Mouse (Mus musculus) adrenal gland (tissue): ENCODE measurements around the gene Slc17a7.
"Not testable (repeated sequence)": the region's sequence is repeated elsewhere in the genome, so short reads cannot be mapped to it uniquely, and the experiment has no call there.

Experiments used
- intact Hi-C: fragments of 180-260 bp; cut with DNase I; formaldehyde crosslinking; loops from one replicate; pipeline ENCODE4 v1.15.1; 2025

The Slc17a7 gene

DNA sequence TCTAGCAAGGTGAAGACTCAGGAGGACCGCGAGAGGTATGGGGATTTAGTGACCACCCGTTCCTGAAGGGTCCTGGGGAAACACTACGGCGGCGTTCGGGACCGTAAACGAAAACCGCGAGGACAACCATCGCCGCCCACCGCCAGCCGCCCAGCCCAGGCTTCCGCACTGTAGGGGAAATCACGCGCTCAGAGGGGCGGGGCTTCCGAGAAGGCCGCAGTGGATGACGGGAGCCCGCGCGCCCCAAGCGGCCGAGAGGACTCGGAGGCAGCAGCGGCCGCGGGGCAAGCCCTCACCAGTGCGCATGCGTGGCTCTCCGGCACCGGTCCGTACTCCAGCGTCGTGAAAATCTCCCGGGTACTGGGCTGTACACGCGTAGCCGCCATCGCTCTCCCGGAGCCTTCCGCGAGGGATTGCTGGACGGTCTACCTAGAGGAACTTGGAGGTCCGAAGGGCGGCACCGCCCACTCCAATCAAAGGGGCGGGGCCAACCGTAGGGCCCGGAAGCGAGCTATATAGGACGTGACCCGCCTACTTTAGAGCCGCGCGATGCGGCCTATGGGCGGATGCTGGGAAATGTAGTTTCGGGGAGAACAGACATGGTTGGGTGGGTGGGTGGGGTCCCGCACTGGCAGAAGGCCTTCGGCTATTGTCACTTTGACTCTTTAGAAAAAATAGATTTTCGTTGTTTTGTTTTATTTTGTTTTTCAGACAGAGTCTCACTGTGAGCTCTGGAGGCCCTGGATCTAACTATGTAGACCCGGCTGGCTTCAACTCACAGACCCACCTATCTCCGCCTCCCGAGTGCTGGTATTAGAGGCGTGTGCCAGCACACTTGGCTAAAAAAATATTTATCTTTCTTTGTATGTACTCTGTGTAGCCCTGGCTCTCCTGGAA lies 9.4 kb upstream of the Slc17a7 start, which contains the start of the genes Pih1d1 and Aldh16a1:
Gene Pih1d1 (plus strand): TSS at position 208 of the 897 bp plus-strand sequence.
Gene Aldh16a1 (minus strand): TSS at position 489 of the 897 bp plus-strand sequence.
- intact Hi-C loops: no loop called here

DNA sequence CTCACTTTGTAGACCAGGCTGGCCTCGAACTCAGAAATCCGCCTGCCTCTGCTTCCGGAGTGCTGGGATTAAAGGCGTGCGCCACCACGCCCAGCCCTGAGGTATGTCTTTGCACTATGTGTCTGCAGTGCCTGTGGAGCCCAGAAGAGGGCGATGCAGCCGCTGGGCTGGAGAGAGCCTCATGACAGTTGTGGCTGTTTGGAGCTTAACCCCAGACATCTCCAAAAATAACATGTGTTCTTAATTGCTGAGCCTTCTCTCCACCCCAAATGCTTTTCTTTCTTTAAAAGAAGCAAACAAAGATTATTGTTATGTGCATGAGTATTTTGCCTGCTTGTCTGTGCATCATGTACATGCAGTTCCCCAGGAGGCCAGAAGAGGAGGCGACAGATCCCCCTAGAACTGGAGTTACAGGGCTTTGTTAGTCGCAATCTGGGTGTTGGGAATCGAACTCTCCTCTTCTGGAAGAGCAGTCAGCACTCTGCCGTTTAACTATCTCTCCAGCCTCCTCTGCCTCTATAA lies 8.7 kb upstream of the Slc17a7 start:
- intact Hi-C loops: no loop called here

DNA sequence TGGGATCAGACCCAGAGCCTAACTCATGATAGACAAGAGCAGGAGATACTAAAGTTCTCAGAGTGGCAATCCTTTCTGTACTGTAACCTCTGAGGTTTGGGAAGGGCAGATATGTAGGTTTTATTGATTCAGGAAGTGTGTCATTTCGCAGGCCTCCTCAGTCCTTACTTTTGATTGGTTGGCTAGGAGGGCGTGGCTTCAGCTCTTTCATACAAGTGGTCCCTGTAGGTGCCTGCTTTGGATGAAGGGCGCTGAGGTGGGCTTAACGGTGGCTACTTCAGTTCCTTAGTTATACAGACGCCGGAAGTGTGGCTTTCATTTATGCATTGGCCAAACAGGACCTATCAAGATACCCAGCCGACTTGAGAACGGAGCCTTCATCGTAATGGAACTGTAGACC lies 8.2 kb upstream of the Slc17a7 start:
- intact Hi-C loops: no loop called here

DNA sequence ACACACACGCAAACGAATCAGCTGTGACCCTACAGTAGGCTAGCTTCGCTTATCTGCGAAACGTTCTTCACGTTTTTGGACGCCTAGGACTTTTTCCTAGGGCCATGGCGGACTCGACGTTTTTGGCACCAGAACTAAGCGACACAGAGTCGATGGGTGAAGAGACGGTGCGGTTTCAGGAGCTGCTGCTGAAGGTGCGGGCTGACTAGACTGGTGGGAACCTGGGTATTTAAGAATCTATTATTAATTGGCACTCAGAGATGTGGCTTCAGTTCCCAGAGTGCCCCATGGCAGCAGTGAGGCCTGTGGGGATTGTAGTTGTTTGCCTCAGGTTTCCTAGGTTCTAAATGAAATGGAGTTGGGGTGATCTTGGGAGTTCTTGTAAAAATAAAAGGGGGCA lies 7.5 kb upstream of the Slc17a7 start:
- intact Hi-C loops: no loop called here

DNA sequence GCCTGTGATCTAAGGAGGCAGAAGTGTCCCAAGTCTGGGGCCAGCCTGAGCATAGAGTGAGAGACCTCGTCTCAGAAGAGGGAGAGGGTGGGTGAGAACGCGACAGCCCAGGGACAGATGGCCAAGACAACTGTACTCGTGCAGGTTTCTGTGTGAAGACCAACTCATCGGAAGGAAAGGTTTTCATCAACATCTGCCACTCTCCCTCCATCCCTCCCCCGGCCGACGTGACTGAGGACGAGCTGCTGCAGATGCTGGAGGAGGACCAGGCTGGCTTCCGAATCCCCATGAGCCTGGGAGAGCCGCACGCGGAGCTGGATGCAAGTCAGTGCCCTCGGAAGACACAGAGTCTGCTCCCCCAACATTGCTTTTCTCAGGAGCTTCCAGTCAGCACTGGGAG lies 6.3 kb upstream of the Slc17a7 start:
- intact Hi-C loops: no loop called here

DNA sequence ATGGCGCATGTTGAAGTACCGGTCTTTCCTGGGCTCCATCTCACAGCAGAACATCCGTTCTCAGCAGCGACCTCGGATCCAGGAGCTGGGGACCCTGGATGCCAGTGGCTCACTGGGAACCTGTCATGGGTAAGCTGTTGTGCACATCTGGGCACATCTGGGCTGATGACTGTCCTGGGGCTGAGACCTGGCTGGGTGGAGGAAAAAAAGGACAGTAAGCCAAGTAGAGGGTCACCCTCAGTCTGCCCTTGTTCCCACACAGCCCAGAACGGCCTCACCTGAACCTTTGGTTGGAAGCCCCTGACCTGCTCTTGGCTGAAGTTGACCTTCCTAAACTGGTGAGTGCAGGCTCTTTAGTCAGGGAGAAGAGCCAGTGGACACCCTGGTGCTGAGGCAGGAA lies 4.8 kb upstream of the Slc17a7 start:
- intact Hi-C loops: no loop called here

DNA sequence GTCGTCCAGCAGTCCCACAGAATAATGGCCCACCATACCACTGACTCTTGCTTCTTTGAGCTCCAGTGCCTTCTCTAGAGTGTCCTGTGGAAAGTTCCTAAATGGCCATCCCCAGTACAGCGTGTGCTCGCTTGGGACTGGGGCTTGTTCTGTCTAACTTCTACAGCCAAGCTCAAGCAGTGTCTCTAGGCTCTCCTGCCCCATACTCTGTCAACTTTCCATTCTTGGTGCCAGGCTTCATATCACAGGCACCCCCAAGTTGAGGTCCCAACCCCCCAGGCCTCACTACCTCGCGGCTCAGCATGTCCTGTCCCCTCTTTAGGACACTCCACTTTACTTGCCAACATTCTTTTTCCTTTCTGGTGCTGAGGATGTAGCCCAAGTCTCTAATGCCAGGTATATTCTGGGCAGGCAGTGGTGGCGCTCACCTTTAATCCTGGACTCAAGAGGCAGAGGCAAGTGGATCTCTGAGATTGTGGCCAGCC lies 3.4 kb upstream of the Slc17a7 start:
- intact Hi-C loops: no loop called here

DNA sequence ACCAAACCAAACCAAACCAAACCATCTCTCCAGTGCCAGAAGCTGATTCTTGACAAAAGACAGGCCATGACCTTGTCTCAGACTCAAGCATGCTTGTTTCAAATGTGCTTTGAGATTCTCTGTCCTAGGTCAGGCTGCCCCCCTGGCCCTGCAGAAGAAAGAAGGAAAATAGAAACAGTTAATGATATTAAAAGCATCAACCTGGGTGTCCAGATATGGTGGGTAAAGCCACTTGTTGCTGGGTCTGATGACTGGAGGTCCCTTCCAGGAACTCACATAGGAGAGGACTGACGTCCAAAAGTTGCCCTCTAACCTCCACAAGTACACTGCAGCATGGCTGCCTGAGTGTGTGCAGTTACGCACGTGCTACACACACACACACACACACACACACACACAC lies 2.9 kb upstream of the Slc17a7 start:
- intact Hi-C loops: no loop called here

DNA sequence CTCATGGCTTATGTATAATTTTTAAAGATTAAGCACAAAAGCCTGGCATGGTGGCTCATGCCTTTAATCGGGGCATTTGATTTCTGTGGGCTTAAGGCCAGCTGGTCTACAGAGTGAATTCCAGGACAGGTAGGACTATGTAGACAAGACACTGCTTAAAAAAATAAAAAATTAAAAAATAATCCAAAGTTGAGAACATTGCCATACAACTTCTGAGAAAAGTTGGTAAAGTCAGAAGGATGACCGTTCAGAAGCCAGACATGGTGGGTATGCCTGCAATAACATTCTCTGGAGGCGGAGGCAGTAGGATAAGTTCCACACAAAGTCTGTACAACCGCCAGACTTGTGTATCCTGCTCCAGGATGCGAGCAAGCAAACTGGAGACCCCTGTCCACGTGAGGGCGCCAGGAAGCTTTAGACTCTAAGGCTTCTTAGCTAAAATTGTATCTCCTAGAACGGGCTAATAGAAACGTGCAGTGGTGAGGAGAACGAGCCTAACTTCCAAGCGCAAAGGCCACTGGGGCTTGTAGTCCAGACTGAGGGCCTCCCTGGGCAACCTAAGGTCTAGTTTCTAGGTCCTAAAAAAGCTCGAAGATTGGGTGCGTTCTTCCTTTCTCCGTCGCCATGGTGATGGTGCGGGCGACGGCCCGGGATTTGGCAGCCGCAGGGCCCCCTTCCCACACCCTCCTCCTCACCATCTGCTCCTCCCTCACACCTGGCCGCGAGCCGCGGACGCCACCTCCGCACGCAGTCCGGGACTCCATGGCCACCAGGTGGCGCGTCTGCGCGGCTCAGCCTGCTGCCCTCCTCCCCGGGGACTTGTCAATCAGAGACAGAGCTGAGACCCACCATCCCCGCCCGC lies 1.9 kb upstream of the Slc17a7 start:
- intact Hi-C loops: loop anchor here (2.0 kb wide), 1 partner anchor 39 kb away; no protein-coding TSS in a partner anchor

DNA sequence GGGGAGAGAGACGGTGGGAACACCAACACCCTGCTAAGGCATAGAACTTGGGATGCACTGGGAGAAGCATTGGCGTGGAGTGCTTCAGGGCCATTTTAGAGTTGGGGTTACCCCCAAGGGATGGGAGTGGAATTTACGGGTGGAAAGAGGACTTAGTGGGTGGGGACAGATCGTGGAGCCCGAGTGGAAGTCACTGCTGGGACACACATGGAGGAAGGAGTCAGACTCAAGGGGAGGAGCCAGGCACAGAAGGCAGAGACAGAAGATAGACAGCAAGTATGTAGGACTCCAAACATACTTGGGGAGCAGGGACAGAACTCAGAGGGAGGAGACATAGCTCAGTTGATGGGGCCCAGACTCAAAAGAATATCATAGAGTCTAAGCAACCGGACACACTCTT lies 1.2 kb upstream of the Slc17a7 start:
- intact Hi-C loops: loop anchor here (2.0 kb wide), 1 partner anchor 38 kb away; no protein-coding TSS in a partner anchor

DNA sequence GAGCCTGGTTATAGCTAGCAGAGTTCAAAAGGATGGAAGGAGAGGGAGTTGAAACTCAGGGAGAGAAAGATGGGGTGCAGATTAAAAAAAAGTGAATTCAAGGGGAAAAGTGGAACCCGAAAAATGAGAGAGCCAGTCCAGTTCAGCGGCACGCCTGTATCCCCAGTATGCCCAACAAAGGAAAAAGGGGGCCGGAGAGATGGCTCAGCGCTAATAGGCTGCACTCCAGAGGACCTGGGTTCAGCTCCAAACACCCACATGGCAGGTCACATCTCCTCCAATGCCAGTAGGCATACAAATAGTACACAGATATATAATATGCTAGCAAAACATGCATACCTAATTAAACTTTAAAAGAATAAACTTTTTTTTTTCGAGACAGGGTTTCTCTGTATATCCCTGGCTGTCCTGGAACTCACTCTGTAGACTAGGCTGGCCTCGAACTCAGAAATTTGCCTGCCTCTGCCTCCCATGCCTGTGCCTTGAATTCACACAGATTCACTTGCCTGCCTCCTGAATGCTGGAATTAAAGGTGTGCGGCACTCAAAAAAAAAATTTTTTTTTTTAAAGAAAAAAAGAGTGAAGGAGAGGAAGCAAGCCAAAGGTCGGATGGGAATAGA lies 643 bp upstream of the Slc17a7 start:
- intact Hi-C loops: loop anchor here (2.0 kb wide), 1 partner anchor 38 kb away; no protein-coding TSS in a partner anchor

DNA sequence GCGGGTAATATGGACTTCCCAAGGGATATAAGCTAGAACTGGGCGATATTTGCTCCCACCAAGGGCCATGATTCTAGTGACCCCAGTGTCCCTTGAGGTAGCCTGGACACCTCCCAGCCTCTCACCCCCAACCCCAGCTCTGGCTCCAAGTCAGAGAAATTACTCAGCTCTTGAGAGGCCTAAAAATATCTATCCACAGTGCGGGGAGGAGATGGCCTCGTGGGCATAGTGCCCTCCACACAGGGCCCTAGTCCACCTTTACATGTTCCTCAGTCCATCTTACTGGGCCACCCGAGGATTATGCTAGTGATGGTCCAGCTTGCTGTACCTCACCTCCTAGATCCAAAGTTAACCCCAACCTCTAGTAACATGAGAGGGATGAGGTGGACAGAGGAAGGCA lies 1.1 kb downstream of the Slc17a7 start:
- intact Hi-C loops: no loop called here

DNA sequence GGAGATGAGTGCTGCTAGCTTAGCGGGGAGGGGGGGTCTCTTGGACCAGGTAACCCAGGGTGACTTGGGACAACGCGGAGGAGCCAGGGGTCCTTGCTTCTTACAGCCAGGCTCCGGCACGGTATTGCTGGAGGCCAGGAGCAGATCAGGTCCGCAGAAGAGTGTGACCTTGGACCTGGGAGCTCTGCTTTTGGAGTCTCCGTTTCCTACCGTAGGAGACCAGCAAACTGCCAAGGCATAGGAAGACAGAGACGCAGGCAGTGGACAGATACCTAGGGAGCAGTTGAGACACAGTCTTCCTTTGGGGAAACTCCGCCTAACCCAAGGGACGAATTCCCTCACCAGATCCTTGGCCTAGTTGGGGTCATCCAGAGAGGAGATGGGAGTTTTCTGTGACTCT lies 2.0 kb downstream of the Slc17a7 start:
- intact Hi-C loops: no loop called here

DNA sequence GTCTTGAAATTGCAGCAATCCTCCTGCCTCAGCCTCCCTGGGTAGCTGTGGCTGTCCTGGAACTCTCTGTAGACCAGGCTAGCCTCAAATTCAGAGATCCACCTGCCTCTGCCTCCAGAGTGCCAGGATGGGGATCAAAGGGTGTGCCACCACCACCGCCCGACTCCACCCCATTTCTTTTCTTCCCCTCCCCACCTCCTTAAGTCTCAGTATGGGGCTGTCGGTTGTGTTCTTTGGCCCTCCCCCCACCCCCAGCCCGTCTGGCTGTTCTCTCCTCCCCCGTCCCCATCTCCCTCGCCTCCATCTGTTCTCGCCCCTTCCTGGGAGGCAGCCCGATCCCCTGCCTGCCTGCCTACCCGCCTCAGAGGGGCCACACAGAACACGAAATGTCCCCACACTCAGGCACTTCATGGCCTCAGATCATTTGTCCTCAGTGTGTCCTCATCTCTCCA lies 3.2 kb downstream of the Slc17a7 start:
- intact Hi-C loops: no loop called here

DNA sequence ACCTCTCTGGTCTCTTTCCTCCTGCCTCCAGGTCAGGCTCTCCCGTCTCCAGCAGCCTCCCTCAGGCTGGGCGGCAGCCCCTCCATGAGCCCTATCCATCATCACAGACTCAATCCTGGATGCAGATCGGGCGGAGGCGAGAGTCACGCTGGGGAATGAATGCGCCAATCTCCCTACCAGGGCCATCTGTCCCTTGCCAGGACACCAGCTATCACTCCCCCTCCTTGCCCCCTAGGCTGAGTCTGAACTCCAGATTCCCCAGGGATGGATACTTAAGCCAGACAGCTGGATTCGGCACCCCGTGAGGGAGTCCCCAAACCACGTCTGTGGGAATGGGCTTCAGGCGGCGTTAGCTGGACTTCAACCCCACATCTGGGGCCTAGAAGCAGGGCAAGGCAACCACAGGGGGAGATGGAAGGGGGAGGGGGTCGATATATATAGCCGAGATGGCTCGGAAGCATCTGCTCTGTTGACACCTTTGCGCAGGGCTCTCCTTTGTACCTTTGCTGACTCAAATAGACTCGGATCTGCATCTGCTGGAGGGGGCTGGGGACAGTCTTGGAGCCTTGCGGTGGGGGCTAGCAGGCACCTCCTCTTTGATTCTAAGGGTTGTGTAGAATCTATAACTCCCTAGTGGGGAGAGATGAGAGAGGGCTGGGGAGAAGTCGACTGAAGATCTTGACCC lies 4.2 kb downstream of the Slc17a7 start:
- intact Hi-C loops: no loop called here

DNA sequence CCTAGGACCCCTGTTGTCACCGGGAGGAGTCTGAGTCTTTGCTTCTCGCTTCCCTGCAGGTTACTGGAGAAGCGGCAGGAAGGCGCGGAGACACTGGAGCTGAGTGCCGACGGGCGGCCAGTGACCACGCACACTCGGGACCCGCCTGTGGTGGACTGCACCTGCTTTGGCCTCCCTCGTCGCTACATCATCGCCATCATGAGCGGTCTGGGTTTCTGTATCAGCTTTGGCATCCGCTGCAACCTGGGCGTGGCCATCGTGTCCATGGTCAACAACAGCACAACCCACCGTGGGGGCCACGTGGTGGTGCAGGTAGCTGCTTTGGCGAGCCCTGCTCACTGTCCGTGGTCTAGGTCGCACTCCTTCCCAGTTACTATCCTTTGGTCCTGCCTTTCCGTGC lies 4.9 kb downstream of the Slc17a7 start:
- intact Hi-C loops: no loop called here

DNA sequence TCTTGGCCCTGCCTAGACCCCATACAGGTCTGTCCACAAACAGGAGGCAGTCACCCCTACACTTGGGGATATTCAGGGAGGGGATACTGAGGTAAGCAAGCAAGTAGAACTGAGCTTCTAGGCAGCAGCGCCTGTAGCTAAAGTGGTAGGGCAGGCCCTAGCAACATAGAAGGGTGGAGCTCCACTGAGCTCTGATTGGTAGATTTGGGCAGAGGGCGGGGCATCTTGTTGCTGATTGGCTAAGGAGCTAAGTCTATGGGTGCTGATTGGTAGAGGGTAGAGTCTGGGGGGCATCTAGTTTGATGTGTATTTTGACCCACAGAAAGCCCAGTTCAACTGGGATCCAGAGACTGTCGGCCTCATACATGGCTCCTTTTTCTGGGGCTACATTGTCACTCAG lies 5.7 kb downstream of the Slc17a7 start:
- intact Hi-C loops: no loop called here

DNA sequence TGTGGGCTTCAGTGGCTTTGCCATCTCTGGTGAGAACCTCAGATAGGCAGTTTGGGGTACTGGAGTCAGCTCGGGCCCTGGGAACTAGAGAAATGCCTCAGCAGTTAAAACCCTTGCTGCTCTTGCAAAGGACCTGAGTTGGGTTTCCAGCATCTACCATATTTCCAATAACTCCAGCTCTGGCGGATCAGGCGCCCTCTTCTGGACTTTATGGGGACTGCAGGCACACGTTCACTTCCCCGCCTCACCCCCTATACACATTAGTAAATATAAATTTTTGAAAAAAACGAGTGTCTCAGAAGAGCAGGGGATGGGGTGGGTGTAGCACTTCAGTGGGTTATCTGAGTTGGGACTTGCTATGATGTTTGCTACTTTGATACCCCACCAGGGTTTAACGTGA lies 9.2 kb downstream of the Slc17a7 start:
- intact Hi-C loops: no loop called here

DNA sequence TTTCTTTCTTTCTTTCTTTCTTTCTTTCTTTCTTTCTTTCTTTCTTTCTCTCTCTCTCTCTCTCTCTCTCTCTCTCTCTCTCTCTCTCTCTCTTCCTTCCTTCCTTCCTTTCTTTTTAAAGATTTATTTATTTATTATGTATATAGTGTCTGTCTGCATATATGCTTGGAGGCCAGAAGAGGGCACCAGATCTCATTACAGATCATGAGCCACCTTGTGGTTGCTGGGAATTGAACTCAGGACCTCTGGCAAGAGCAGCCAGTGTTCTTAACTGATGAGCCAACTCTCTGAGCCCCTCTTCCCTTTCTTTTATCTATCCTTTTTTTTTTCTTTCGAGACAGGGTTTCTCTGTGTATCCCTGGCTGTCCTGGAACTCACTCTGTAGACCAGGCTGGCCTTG lies 10.0 kb downstream of the Slc17a7 start:
- intact Hi-C loops: not testable (repeated sequence)

DNA sequence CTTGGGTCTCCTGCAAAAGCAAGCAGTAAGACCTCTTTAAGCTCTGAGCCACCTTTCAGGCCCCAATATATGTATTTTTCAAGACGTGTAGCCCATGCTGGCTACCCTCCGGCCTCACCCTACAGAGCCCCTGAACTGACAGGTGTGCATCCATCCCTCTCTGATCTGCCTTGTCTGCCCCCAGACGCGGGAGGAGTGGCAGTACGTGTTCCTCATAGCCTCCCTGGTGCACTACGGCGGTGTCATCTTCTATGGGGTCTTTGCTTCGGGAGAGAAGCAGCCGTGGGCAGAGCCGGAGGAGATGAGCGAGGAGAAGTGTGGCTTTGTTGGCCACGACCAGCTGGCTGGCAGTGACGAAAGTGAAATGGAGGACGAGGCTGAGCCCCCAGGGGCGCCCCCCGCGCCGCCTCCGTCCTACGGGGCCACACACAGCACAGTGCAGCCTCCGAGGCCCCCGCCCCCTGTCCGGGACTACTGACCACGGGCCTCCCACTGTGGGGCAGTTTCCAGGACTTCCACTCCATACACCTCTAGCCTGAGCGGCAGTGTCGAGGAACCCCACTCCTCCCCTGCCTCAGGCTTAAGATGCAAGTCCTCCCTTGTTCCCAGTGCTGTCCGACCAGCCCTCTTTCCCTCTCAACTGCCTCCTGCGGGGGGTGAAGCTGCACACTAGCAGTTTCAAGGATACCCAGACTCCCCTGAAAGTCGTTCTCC lies 11.0 kb downstream of the Slc17a7 start:
- intact Hi-C loops: no loop called here
